Mouse (Mus musculus) embryonic fibroblast, embryonic 13.5 days (primary cell): ENCODE measurements at regions not wholly inside any gene's neighbourhood (a gene's known extent, or its start where the extent isn't known, plus 50 kb on each side); places are given as distances from the start of the nearest gene placed in this dataset.

Source experiments
- CTCF ChIP-seq: IDR thresholded peaks from 2 replicates; pipeline ENCODE4 v1.5.1; 2011; ENCODE audit warnings: mild to moderate bottlenecking, control low read depth, low read length, moderate library complexity, borderline replicate concordance; ENCODE audit not compliant: insufficient read depth
- POLR2A ChIP-seq: IDR thresholded peaks from 2 replicates; pipeline ENCODE4 v1.6.1; 2011; ENCODE audit warnings: low read depth, mild to moderate bottlenecking, control low read depth, low read length, moderate library complexity

- no peak for TF ChIP-seq CTCF
- TF ChIP-seq POLR2A = no peak
Measured at GRCm38 (mm10) chr11:40554867-40555794, 139.9 kb downstream of the Mat2b start.
